Mouse (Mus musculus) heart, adult 2 months (tissue): ENCODE data around the gene Chdh.

Experiments used
- CTCF ChIP-seq: fragments of 200-600 bp; IDR thresholded peaks from 2 replicates; pipeline ENCODE4 v1.8.1; 2022; ENCODE audit warnings: antibody characterized with exemption, mild to moderate bottlenecking, moderate library complexity
- EP300 ChIP-seq: fragments of 200-500 bp; IDR thresholded peaks from 2 replicates; pipeline ENCODE4 v1.6.1; 2011; ENCODE audit warnings: low read depth, low read length, control low read depth; ENCODE audit not compliant: insufficient read depth

DNA sequence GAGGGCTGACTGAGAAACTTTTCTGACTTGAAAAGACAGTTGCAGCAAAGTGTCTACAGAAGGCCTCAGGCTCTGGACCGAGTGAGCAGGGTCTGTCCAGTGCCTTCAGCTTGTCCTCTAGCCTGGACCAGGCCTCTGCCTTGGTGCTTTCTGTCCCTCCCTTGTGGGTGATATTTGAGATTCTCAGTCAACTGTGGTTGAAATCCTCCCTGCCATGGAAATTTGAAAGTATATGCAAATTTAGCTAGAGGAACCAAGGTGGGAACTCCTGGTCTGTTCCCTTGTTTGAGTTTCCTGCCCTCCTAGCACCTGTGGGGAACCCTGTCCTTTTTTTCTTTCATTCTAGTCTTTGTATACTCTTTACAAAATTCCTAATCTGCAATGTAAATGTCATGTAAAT lies 6.2 kb downstream of the Chdh start:
- TF ChIP-seq CTCF: no peak
- no peak for TF ChIP-seq EP300
